Mouse (Mus musculus) megakaryocyte, embryonic 14.5 days (primary cell): ENCODE measurements at regions not wholly inside any gene's neighbourhood (a gene's known extent, or its start where the extent isn't known, plus 50 kb on each side); places are given as distances from the start of the nearest gene placed in this dataset.
A peak's percentile ranks its signal among the peaks of the same experiment; 100 is the strongest.

Experiments used
- H3K27me3 ChIP-seq: replicated peaks from 2 replicates; pipeline ENCODE3; 2012; ENCODE audit warnings: inconsistent platforms
- H3K36me3 ChIP-seq: replicated peaks from 2 replicates; pipeline ENCODE3; 2012; ENCODE audit warnings: low read length, inconsistent platforms, mixed read lengths
- H3K4me1 ChIP-seq: 2 replicates; pipeline ENCODE4 v1.6.1; 2012; ENCODE audit warnings: inconsistent platforms
- H3K4me3 ChIP-seq: replicated peaks from 2 replicates; pipeline ENCODE3; 2012; ENCODE audit warnings: moderate library complexity, mild to moderate bottlenecking, inconsistent platforms
- H3K9me3 ChIP-seq: 2 replicates; pipeline ENCODE4 v1.6.1; 2012; ENCODE audit warnings: inconsistent platforms
- FLI1 ChIP-seq: IDR thresholded peaks from 2 replicates; pipeline ENCODE4 v1.6.1; 2012; ENCODE audit warnings: low read length, inconsistent platforms, mixed read lengths
- GATA1 ChIP-seq: IDR thresholded peaks from 3 replicates; pipeline ENCODE4 v1.6.1; 2012; ENCODE audit warnings: mixed read lengths, low read length, inconsistent platforms, borderline replicate concordance

DNA sequence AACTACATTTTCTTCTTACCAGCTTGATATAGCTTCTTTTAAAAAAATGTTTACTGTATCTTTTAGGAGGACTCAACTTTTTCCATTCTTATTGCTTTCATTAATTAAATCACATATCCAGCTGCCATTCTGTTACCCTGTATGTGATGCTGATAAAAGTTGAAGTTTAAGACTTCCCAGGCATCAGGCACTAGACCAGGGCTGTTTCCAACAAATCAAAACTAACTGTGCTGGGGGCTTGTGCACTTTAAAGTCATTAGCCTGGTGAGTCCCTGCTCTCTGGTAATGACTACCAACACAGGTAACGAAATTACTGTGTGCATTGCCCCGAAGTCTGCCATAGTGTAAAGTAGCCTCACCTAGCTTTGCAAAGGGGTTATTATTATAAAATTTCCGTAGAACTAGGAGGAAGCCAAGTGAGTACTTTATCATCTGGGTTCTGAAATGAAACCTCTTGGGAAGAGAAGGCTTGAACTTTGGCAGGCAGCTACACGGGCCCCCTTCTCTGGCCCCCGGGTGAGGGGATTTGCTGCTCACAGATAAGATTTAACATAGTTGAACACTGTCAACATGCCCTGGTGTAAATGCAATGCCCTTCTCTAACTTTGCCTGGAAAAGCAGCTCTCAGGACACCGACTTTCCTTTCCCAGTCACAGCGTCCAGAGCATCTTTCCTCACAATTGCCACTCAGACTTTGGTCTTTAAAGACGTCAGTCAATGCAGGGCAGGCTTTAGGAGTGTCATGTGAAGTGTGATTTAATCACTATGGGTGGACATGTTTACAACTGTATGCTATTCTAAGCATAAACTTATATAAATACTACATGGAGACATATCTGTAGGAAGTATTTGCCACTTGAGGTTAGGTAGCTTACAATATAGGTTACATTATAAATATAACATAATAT is 122.1 kb upstream of the Tab2 start:
- Histone ChIP-seq H3K9me3 (no peaks in the 10 kb centered on the region), H3K4me1 (peaks cover 29% of the 10 kb centered on the region), H3K36me3 (no peaks in the 10 kb centered on the region), H3K27me3 (no peaks in the 10 kb centered on the region), H3K4me3 (no peak overlapping the region)
- no peak for TF ChIP-seq GATA1
- no peak for TF ChIP-seq FLI1

DNA sequence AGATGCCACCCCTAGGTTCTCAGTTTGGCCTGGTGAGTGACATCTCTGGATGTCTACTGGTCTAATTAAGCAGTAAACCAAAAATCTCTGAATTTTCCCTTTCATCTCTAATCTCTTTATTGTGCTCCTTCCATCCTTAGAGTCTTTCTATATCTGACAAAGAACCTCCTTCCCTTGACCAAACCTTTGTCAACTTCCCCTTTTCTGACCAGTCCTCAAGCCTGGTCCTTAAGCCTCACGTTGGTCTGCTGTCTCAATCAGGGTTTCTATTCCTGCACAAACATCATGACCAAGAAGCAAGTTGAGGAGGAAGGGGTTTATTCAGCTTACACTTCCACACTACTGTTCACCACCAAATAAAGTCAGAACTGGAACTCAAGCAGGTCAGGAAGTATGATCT is 116.4 kb upstream of the Tab2 start:
- peaks cover 16% of the 10 kb centered on the region for H3K36me3 ChIP-seq
- H3K9me3 ChIP-seq: peaks cover 11% of the 10 kb centered on the region
- no peaks in the 10 kb centered on the region for H3K27me3 ChIP-seq
- no peak overlapping the region for H3K4me3 ChIP-seq
- TF ChIP-seq FLI1: no peak
- TF ChIP-seq GATA1: no peak
- H3K4me1 ChIP-seq: peaks cover 73% of the 10 kb centered on the region

DNA sequence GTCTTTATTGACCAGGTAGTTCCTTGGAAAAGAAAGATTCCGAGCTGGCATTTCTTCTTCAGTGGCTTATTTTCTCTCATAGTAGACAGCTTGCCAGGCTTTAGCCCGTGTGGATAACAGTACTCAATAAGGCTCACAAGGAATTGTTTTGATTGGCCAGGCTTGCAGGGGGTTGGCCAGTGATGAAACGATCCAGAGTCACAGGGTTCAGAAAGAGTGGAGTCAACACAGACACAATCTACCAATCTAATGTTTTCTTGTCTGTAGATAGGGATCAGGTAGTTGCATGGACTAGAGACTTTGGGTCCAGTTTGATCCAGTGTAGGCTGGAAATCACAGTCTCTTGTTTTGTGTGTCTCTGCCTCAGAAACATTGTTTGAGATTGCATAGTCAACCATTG is 115.8 kb upstream of the Tab2 start:
- H3K36me3 ChIP-seq: peaks cover 16% of the 10 kb centered on the region
- no peak overlapping the region for H3K4me3 ChIP-seq
- H3K27me3 ChIP-seq: no peaks in the 10 kb centered on the region
- H3K4me1 ChIP-seq: peaks cover 76% of the 10 kb centered on the region
- peaks cover 11% of the 10 kb centered on the region for H3K9me3 ChIP-seq
- TF ChIP-seq FLI1: no peak
- TF ChIP-seq GATA1: no peak

DNA sequence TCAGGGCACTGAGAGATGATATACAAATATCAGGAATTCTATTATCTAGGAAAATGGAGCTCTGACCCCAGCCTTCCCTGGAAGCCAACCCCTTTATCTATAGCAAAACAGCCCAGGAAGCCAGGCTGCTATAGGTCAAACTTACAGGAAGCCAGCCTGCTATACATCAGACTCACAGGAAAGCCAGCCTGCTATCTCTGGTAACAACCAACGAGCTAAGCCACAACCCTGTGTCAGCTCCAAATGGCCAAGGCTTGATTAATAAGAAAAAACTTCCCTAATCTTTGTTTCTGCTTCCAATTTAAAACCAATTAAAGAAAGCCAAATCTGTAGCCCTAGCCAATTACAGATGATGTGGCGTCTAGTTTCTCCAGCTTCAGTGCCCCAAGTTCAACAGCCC is 114.4 kb upstream of the Tab2 start:
- Histone ChIP-seq H3K36me3 (peaks cover 16% of the 10 kb centered on the region), H3K9me3 (peaks cover 11% of the 10 kb centered on the region), H3K4me1 (peaks cover 88% of the 10 kb centered on the region), H3K4me3 (peak overlapping the region; percentile 33), H3K27me3 (no peaks in the 10 kb centered on the region)
- TF ChIP-seq FLI1 (0 out of 2 replicates have a peak, but pooled peaks have one; percentile 32), GATA1 (peak; percentile 64; the same call in 1 of the 3 replicates)

DNA sequence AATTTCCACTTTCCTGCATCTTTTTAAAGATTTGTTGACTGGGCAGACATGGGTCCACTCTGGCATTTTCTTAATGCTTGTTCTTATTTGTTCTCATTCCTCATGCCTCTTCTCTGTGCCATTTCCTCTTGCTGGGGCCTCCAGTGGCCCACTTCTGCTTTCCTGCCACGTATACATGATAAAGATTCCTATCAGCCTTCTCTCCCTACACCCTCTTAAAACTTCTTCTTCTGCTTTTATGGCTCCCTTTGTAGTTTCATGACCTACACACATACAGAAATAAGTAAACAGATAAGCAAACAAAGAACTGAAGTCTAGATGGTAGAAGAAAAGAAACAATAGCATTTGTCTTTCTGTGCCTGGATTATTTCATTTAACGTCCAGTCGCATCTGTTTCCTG is 110.9 kb upstream of the Tab2 start:
- no peak for TF ChIP-seq FLI1
- TF ChIP-seq GATA1: no peak
- H3K27me3 ChIP-seq: no peaks in the 10 kb centered on the region
- H3K4me1 ChIP-seq: peaks cover 85% of the 10 kb centered on the region
- peaks cover 11% of the 10 kb centered on the region for H3K9me3 ChIP-seq
- no peak overlapping the region for H3K4me3 ChIP-seq
- H3K36me3 ChIP-seq: peaks cover 16% of the 10 kb centered on the region

DNA sequence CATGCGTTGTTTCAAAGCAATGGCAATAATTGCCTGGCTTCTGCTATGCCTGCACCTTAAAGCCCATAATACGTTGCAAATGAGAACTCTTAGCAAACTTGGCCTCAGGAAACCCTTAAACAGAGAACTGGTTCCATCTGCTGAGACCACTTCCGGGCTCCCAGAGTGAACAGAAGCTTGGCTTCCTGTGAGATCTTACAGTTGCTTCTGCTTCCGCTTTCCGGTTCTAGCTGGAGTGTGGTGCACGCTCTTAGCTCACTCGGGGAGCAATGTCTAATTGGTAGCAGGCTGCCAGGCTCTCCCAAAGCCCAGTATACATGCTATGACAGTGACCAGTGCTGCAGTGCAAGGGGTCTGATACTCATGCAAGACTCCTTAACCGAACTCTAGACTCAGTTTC is 109.7 kb upstream of the Tab2 start:
- Histone ChIP-seq H3K4me1 (peaks cover 77% of the 10 kb centered on the region), H3K4me3 (peak overlapping the region; percentile 59), H3K36me3 (peaks cover 14% of the 10 kb centered on the region), H3K9me3 (peaks cover 11% of the 10 kb centered on the region), H3K27me3 (no peaks in the 10 kb centered on the region)
- TF ChIP-seq FLI1 (no peak), GATA1 (no peak)

DNA sequence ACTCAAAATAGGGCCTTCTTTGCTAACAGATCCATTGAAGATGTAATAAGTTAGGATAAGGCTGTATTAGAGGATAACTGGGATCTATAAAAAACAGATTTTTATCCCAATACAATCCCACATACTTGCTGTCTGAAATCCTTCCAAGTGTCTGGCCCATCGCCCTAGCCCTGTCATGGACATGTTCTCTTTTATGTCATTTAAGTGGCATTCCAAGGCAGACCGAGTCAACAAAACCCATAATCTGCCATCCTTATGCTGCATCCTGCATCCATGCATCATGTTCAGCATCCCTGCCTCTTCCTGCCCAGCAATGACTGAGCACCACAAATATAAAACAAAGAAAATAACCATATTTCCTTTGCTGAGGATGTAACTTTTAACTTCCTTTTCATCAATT is 108.3 kb upstream of the Tab2 start:
- H3K9me3 ChIP-seq: peaks cover 10% of the 10 kb centered on the region
- H3K27me3 ChIP-seq: no peaks in the 10 kb centered on the region
- peaks cover 69% of the 10 kb centered on the region for H3K4me1 ChIP-seq
- TF ChIP-seq GATA1: no peak
- TF ChIP-seq FLI1: no peak
- no peak overlapping the region for H3K4me3 ChIP-seq
- H3K36me3 ChIP-seq: peaks cover 11% of the 10 kb centered on the region

DNA sequence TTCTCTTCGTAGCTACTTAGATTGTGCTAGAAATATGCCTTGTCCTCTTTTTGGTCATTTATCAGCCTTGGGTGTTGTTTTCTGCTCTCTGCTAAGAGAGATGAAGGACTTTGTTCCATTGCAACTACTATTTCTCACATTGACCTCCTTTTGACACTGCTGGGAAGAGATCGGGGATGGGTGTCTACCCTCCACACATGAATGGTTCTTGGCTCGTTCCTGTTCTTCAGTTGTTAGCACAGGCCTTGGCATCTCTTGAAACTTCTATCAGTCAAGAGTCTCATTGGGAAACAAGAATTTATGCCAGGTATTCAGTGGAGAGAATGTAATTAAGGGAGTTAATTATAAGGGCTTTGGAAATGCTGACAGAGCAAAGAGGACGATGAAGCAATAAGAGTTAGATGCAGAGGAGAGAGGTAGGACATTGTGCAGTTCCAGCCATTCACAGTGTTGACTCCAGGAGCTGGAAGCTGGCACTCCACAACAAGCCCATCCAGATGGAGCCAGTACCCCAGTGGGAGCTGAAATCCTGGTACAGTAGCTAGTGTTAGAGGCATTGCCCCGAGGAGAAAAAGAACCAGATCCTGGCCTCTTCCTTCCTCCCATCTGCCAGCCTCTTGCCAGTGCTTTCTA is 107.5 kb upstream of the Tab2 start:
- no peak for TF ChIP-seq FLI1
- no peak for TF ChIP-seq GATA1
- H3K27me3 ChIP-seq: no peaks in the 10 kb centered on the region
- no peak overlapping the region for H3K4me3 ChIP-seq

DNA sequence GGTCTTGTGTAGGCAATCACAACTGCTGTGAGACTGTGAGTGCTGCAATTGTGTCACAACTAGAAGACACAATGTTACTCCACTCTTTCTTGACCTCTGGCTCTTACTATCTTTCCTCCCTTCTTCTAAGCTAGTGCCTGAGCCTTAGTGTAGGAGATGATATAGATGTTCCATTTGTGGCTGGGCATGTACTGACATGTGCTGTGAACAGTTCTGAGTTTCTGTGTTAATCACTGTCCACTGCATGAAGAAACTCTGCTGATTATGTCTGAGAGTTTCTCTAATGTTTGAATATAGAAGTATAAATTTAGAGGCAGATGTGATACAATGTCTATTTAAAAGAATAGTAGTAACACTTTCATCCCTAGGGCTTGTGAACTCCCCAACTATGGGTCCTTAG is 105.0 kb upstream of the Tab2 start:
- Histone ChIP-seq H3K9me3 (no peaks in the 10 kb centered on the region), H3K4me1 (peaks cover 57% of the 10 kb centered on the region), H3K27me3 (no peaks in the 10 kb centered on the region), H3K4me3 (no peak overlapping the region), H3K36me3 (no peaks in the 10 kb centered on the region)
- TF ChIP-seq GATA1: no peak
- TF ChIP-seq FLI1: no peak

More for the DNA sequence above, 107.5 kb upstream of the Tab2 start:
- peaks cover 4% of the 10 kb centered on the region for H3K36me3 ChIP-seq
- H3K4me1 ChIP-seq: peaks cover 69% of the 10 kb centered on the region
- H3K9me3 ChIP-seq: peaks cover 3% of the 10 kb centered on the region; the same call in 1 of the 2 replicates

DNA sequence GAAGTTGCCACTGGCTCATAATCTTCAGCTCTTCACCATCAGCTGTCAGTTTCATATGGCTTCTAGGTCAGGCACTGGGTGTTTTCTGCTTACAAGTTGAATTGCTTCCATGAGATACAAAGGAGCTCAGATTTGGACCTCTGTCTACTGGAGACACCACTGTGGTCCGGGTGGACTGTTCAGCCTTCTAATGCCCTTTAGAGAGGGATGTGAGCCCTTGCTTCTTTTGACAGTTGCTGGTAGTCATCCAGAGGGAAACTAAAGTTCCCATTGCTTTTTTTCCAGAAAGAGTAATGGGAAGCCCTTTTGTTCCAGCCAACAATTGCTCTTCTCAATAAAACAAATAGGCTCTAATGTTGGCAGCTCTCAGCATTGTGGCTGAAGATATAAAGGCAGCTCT is 103.7 kb upstream of the Tab2 start:
- H3K36me3 ChIP-seq: no peaks in the 10 kb centered on the region
- H3K4me1 ChIP-seq: peaks cover 56% of the 10 kb centered on the region
- H3K27me3 ChIP-seq: no peaks in the 10 kb centered on the region
- no peak overlapping the region for H3K4me3 ChIP-seq
- TF ChIP-seq FLI1 (no peak), GATA1 (no peak)
- H3K9me3 ChIP-seq: no peaks in the 10 kb centered on the region
